Comparison of ENCODE assay signal across 23 mouse cellular contexts in the genomic region with DNA sequence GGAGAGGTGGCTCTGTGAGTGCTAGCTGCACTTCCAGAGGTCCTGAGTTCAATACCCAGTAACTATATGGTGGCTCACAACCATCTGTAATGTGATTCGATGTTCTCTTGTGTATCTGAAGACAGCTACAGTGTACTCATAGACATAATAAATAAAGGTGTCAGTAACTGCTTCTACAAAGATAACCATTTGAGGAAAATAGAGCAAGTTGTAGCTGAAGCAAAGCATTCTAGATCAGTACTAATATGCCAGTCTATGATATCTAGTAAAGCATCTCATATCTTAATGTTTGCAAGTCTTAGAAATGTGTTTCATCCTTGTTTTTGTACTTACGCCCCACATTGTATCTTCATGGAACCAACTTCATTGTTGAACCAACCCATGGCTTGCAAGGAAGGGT. TPM values are rescaled to one million over a fixed set of nuclear protein-coding genes. Genes with fewer than 3 reads are reported as not detected.
"Had no signal": no experiment of that assay in that cellular context is flagged by ENCODE, and none has a peak within 500 bp of the region (broad histone marks: within the 10 kb centered on the region; RNA-seq: fewer than 3 reads in every experiment).

No protein-coding gene starts in this region.

- H3K27me3 ChIP-seq: neural tube, embryonic 12.5 days; neural tube, embryonic 13.5 days; neural tube, embryonic 15.5 days; stomach, embryonic 15.5 days had no signal

- H3K27ac ChIP-seq: neural tube, embryonic 12.5 days; neural tube, embryonic 13.5 days; neural tube, embryonic 15.5 days; stomach, embryonic 15.5 days; stomach, postnatal 0 days had no signal

- H3K4me2 ChIP-seq: neural tube, embryonic 12.5 days; neural tube, embryonic 13.5 days; neural tube, embryonic 15.5 days; stomach, embryonic 15.5 days had no signal

- H3K4me3 ChIP-seq: neural tube, embryonic 12.5 days; neural tube, embryonic 13.5 days; neural tube, embryonic 15.5 days; stomach, embryonic 15.5 days had no signal

- DNase-seq: retina, postnatal 1 day; right cerebral cortex, adult 18-20 months; right cerebral cortex, postnatal 14 days; right cerebral cortex, postnatal 25 days; spleen, adult 18-20 months; thymus, adult 18-20 months; thymus, adult 2 months; thymus, postnatal 14 days; thymus, postnatal 25 days; thymus, postnatal 36 days; thymus, postnatal 4 days had no signal

- H3K9ac ChIP-seq: neural tube, embryonic 12.5 days; neural tube, embryonic 13.5 days; neural tube, embryonic 15.5 days; stomach, embryonic 15.5 days had no signal

- H3K36me3 ChIP-seq: neural tube, embryonic 12.5 days; neural tube, embryonic 13.5 days; neural tube, embryonic 15.5 days; stomach, embryonic 15.5 days had no signal

- H3K9me3 ChIP-seq: neural tube, embryonic 12.5 days; neural tube, embryonic 13.5 days; neural tube, embryonic 15.5 days; stomach, embryonic 15.5 days had no signal

- H3K4me1 ChIP-seq: neural tube, embryonic 12.5 days; neural tube, embryonic 13.5 days; neural tube, embryonic 15.5 days; stomach, embryonic 15.5 days had no signal

RNA-seq across cellular contexts. Expression of a gene that starts 6.0 kb away (rescaled TPM):
- total RNA-seq: neutrophil, adult 5-6 weeks had no signal
- polyA plus RNA-seq: small intestine, adult 2 months; spleen, adult 2 months; stomach, embryonic 14.5 days; stomach, embryonic 15.5 days; stomach, embryonic 16.5 days; stomach, postnatal 0 days; testis, adult 2 months; urinary bladder, adult 2 months had no signal
